Mouse (Mus musculus): Measurements from ENCODE around the gene Sema3a. TPM values are rescaled to one million over a fixed set of nuclear protein-coding genes. Genes with fewer than 3 reads are reported as not detected.

Sema3a gene
- total RNA-seq, 2 experiments from 2014 or later, result 1.0 to 2.4 TPM

GRCm38 (mm10) chr5:13197886-13198285 lies 72.7 kb downstream of the Sema3a start:
- DNase-seq, result no peak
- intact Hi-C loops (cut with DNase I), result no loop called here
- TF ChIP-seq CTCF (IDR thresholded peaks at IDR 0.05), result no peak
- Histone ChIP-seq H3K27ac (no peak overlapping the region), H3K4me3 (no peak overlapping the region)

- intact Hi-C loops (cut with DNase I), result no loop called here
- Histone ChIP-seq H3K27ac (no peak overlapping the region), H3K4me3 (no peak overlapping the region)
- TF ChIP-seq CTCF (IDR thresholded peaks at IDR 0.05), result no peak
- DNase-seq, result no peak
Observed at GRCm38 (mm10) chr5:13199709-13200108, 74.5 kb downstream of the Sema3a start.

- Histone ChIP-seq H3K4me3 (no peak overlapping the region), H3K27ac (no peak overlapping the region)
- TF ChIP-seq CTCF (IDR thresholded peaks at IDR 0.05), result no peak
- intact Hi-C loops (cut with DNase I), result no loop called here
- no peak for DNase-seq
Observed at GRCm38 (mm10) chr5:13255353-13255752, 130.1 kb downstream of the Sema3a start.

GRCm38 (mm10) chr5:13256321-13256720 lies 131.1 kb downstream of the Sema3a start:
- intact Hi-C loops (cut with DNase I), result no loop called here

GRCm38 (mm10) chr5:13263087-13263486 lies 137.9 kb downstream of the Sema3a start:
- no peak for TF ChIP-seq CTCF (IDR thresholded peaks at IDR 0.05)
- intact Hi-C loops (cut with DNase I), result no loop called here
- H3K4me3 ChIP-seq, result no peak overlapping the region
- DNase-seq, result no peak
- H3K27ac ChIP-seq, result no peak overlapping the region

More at GRCm38 (mm10) chr5:13256321-13256720, 131.1 kb downstream of the Sema3a start:
- no peak for DNase-seq
- no peak for TF ChIP-seq CTCF (IDR thresholded peaks at IDR 0.05)
- Histone ChIP-seq H3K4me3 (no peak overlapping the region), H3K27ac (no peak overlapping the region)

GRCm38 (mm10) chr5:13263539-13263938 lies 138.3 kb downstream of the Sema3a start:
- no peak overlapping the region for H3K27ac ChIP-seq
- intact Hi-C loops (cut with DNase I), result no loop called here
- DNase-seq, result no peak
- no peak for TF ChIP-seq CTCF (IDR thresholded peaks at IDR 0.05)
- H3K4me3 ChIP-seq, result no peak overlapping the region

GRCm38 (mm10) chr5:13312667-13313066 lies 187.5 kb downstream of the Sema3a start:
- no peak for DNase-seq
- TF ChIP-seq CTCF (IDR thresholded peaks at IDR 0.05), result no peak
- Histone ChIP-seq H3K4me3 (no peak overlapping the region), H3K27ac (no peak overlapping the region)
- intact Hi-C loops (cut with DNase I), result no loop called here

GRCm38 (mm10) chr5:13313977-13314376 lies 188.8 kb downstream of the Sema3a start:
- no peak for DNase-seq
- TF ChIP-seq CTCF (IDR thresholded peaks at IDR 0.05), result no peak
- intact Hi-C loops (cut with DNase I), result no loop called here
- Histone ChIP-seq H3K27ac (no peak overlapping the region), H3K4me3 (no peak overlapping the region)

- DNase-seq, result no peak
- H3K27ac ChIP-seq, result no peak overlapping the region
- intact Hi-C loops (cut with DNase I), result no loop called here
- no peak overlapping the region for H3K4me3 ChIP-seq
- no peak for TF ChIP-seq CTCF (IDR thresholded peaks at IDR 0.05)
Observed at GRCm38 (mm10) chr5:13318728-13319429, 193.7 kb downstream of the Sema3a start.

GRCm38 (mm10) chr5:13320138-13320537 lies 194.9 kb downstream of the Sema3a start:
- intact Hi-C loops (cut with DNase I), result no loop called here

GRCm38 (mm10) chr5:13327281-13327680 lies 202.1 kb downstream of the Sema3a start:
- H3K4me3 ChIP-seq, result no peak overlapping the region
- intact Hi-C loops (cut with DNase I), result no loop called here
- no peak overlapping the region for H3K27ac ChIP-seq
- TF ChIP-seq CTCF (IDR thresholded peaks at IDR 0.05), result no peak
- no peak for DNase-seq

More at GRCm38 (mm10) chr5:13320138-13320537, 194.9 kb downstream of the Sema3a start:
- H3K27ac ChIP-seq, result no peak overlapping the region
- no peak for TF ChIP-seq CTCF (IDR thresholded peaks at IDR 0.05)
- DNase-seq, result no peak
- H3K4me3 ChIP-seq, result no peak overlapping the region

- no peak for TF ChIP-seq CTCF (IDR thresholded peaks at IDR 0.05)
- no peak for DNase-seq
- H3K27ac ChIP-seq, result no peak overlapping the region
- no peak overlapping the region for H3K4me3 ChIP-seq
- intact Hi-C loops (cut with DNase I), result no loop called here
Observed at GRCm38 (mm10) chr5:13331412-13331811, 206.2 kb downstream of the Sema3a start.

- intact Hi-C loops (cut with DNase I), result no loop called here
- Histone ChIP-seq H3K27ac (no peak overlapping the region), H3K4me3 (no peak overlapping the region)
- no peak for TF ChIP-seq CTCF (IDR thresholded peaks at IDR 0.05)
- DNase-seq, result no peak
Observed at GRCm38 (mm10) chr5:13337665-13338064, 212.5 kb downstream of the Sema3a start.

- intact Hi-C loops (cut with DNase I), result no loop called here
- H3K4me3 ChIP-seq, result no peak overlapping the region
- DNase-seq, result no peak
- TF ChIP-seq CTCF (IDR thresholded peaks at IDR 0.05), result no peak
- no peak overlapping the region for H3K27ac ChIP-seq
Observed at GRCm38 (mm10) chr5:13347068-13347467, 221.9 kb downstream of the Sema3a start.
